Mouse (Mus musculus): Measurements from ENCODE around the gene Emid1. TPM values are rescaled to one million over a fixed set of nuclear protein-coding genes. Genes with fewer than 3 reads are reported as not detected.

Emid1 gene
- total and polyA plus RNA-seq, 3 experiments, result 0.10 to 0.15 TPM; not detected in 1

DNA sequence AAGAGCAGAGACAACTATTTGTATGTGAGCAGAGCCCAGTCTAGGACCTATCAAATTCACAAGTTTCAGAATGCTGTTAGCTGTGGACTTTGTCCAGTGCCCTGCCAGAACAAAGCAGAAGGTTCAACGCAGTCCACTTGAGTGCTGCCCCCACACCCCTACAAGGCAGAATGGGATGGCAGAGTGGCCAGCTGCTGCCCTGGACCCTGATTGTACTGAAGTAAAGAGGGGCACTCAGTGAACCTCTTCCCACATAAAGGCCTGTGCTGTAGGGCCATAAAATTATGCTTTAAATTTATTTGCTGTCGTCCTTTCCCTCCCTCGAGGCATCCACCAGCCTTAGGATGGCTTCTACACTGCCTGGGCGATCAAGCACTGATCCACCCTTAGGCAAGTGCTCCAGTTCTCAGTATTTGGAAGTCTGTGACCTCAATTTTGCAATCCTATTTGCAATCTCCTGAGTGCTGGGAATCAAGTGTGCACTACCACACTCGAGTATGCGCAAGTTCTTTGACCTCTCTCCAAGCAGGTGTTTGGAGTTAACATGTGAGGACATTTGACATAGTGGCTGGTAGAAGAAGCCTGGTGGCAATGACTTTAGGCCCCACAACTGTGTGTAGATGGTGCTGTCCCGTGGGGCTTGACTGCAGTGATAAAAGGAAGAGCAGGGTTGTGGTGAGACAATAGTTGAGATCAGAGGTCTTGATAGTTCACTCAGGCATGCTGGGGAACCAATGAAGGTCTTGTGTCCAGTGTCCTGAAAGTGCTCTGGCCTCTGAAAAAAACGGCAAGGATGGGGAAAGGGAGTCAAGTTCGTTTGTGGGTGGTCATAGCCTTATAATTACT is 83.7 kb downstream of the Emid1 start:
- peaks cover 8% of the 10 kb centered on the region for H3K79me2 ChIP-seq (ENCODE audit: control insufficient read depth, insufficient read depth, low read length, poor library complexity)
- no peaks in the 10 kb centered on the region for H3K27me3 ChIP-seq (ENCODE audit: control insufficient read depth in 1 of 2, insufficient read depth in 2 of 2, low read length in 2 of 2)
- H3K9me3 ChIP-seq (replicated peaks; ENCODE audit: insufficient read depth, low read length), result no peaks in the 10 kb centered on the region
- DNase-seq (ENCODE audit: low read depth, low spot score), result peak; percentile 73
- H3K4me1 ChIP-seq (ENCODE audit: control insufficient read depth in 1 of 2, insufficient read depth in 2 of 2, low read length in 2 of 2), result peaks cover 6 to 30% of the 10 kb centered on the region in 2 experiments
- H3K27ac ChIP-seq (ENCODE audit: control insufficient read depth, low read depth, low read length), result peak overlapping the region; percentile 32
- TF ChIP-seq MYB (IDR thresholded peaks at IDR 0.05; ENCODE audit: low read depth, low read length) (0 out of 2 replicates have a peak, but pooled peaks have one; percentile 5), POLR2A (IDR thresholded peaks at IDR 0.05; ENCODE audit: control insufficient read depth in 1 of 2, insufficient read depth in 1 of 2, low read depth in 1 of 2, low read length in 2 of 2, poor library complexity in 1 of 2) (peak in 1 of 2 experiments; percentile 44; a peak in 2 of 4 replicates), MAX (IDR thresholded peaks at IDR 0.05; ENCODE audit: low read length) (no peak), POLR2AphosphoS2 (IDR thresholded peaks at IDR 0.05; ENCODE audit: low read length) (peak; percentile 97), TBP (IDR thresholded peaks at IDR 0.05; ENCODE audit: low read depth, low read length) (no peak), TAL1 (IDR thresholded peaks at IDR 0.05; ENCODE audit: low read length) (peak; percentile 35), BHLHE40 (IDR thresholded peaks at IDR 0.05; ENCODE audit: borderline replicate concordance, low read depth, low read length) (no peak), GATA1 (IDR thresholded peaks at IDR 0.05; ENCODE audit: low read depth, low read length) (peak; percentile 80), EP300 (IDR thresholded peaks at IDR 0.05; ENCODE audit: low read depth in 1 of 2, low read length in 2 of 2) (peak in 1 of 2 experiments; percentile 44; a peak in 2 of 4 replicates), TCF12 (IDR thresholded peaks at IDR 0.05; ENCODE audit: low read depth, low read length) (0 out of 2 replicates have a peak, but pooled peaks have one; percentile 4), ZMIZ1 (IDR thresholded peaks at IDR 0.05; ENCODE audit: low read depth, low read length) (peak; percentile 58; the same call in 1 of the 2 replicates), SMC3 (IDR thresholded peaks at IDR 0.05; ENCODE audit: low read depth, low read length) (0 out of 2 replicates have a peak, but pooled peaks have one; percentile 1)
- H3K4me3 ChIP-seq (ENCODE audit: control insufficient read depth in 1 of 2, insufficient read depth in 1 of 2, low read depth in 2 of 2, low read length in 2 of 2), result no peak overlapping the region
- H3K9ac ChIP-seq (ENCODE audit: control insufficient read depth, low read depth, low read length, poor library complexity, severe bottlenecking), result no peak overlapping the region
- H3K36me3 ChIP-seq (ENCODE audit: control insufficient read depth in 1 of 2, insufficient read depth in 2 of 2, low read length in 2 of 2), result peaks cover 21 to 30% of the 10 kb centered on the region in 2 experiments

DNA sequence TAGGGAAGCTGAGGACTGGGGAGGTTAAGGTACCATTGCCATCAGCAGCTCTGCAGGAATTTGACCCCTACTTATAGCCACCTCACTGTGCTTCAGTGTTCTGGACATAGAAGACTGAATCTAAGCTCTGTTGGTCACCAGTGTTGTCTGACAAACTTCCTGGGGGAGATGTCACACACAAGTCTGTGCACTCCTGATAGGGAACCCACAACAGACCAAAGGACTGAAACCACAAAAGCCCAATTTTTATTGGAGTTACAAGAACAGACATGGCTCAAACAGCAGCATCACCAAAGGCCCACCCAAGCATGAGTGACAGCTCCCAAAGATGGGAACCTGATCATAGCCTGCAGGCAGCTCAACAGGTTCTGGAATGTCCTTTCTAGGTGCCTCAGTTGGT is 85.0 kb downstream of the Emid1 start:
- H3K79me2 ChIP-seq (ENCODE audit: control insufficient read depth, insufficient read depth, low read length, poor library complexity), result peaks cover 6% of the 10 kb centered on the region
- peak; percentile 73 for DNase-seq (ENCODE audit: low read depth, low spot score)
- peaks cover 10 to 28% of the 10 kb centered on the region in 2 experiments for H3K36me3 ChIP-seq (ENCODE audit: control insufficient read depth in 1 of 2, insufficient read depth in 2 of 2, low read length in 2 of 2)
- no peaks in the 10 kb centered on the region for H3K27me3 ChIP-seq (ENCODE audit: control insufficient read depth in 1 of 2, insufficient read depth in 2 of 2, low read length in 2 of 2)
- H3K9ac ChIP-seq (ENCODE audit: control insufficient read depth, low read depth, low read length, poor library complexity, severe bottlenecking), result no peak overlapping the region
- H3K9me3 ChIP-seq (replicated peaks; ENCODE audit: insufficient read depth, low read length), result no peaks in the 10 kb centered on the region
- H3K4me1 ChIP-seq (ENCODE audit: control insufficient read depth in 1 of 2, insufficient read depth in 2 of 2, low read length in 2 of 2), result peaks cover 6 to 30% of the 10 kb centered on the region in 2 experiments
- TF ChIP-seq EP300 (IDR thresholded peaks at IDR 0.05; ENCODE audit: low read depth in 1 of 2, low read length in 2 of 2), result peak; percentile 58 to 74
- peak; percentile 68; the same call in 1 of the 2 replicates for TF ChIP-seq TCF12 (IDR thresholded peaks at IDR 0.05; ENCODE audit: low read depth, low read length)
- no peak for TF ChIP-seq GABPA (IDR thresholded peaks at IDR 0.05; ENCODE audit: low read depth, low read length)
- peak; percentile 28 for TF ChIP-seq RCOR1 (IDR thresholded peaks at IDR 0.05; ENCODE audit: low read depth, low read length)
- TF ChIP-seq GATA1 (IDR thresholded peaks at IDR 0.05; ENCODE audit: low read depth, low read length), result peak; percentile 66
- TF ChIP-seq POLR2A (IDR thresholded peaks at IDR 0.05; ENCODE audit: control insufficient read depth in 1 of 2, insufficient read depth in 1 of 2, low read depth in 1 of 2, low read length in 2 of 2, poor library complexity in 1 of 2), result 0 out of 4 replicates have a peak, but pooled peaks of 1 of the 2 experiments have one; percentile 1
- no peak for TF ChIP-seq MYB (IDR thresholded peaks at IDR 0.05; ENCODE audit: low read depth, low read length)
- peak; percentile 87 for TF ChIP-seq TAL1 (IDR thresholded peaks at IDR 0.05; ENCODE audit: low read length)
- TF ChIP-seq MXI1 (IDR thresholded peaks at IDR 0.05; ENCODE audit: low read depth, low read length), result no peak
- TF ChIP-seq SIN3A (IDR thresholded peaks at IDR 0.05; ENCODE audit: low read length), result peak; percentile 15; the same call in 1 of the 2 replicates
- peak overlapping the region; percentile 9; the same call in 1 of the 2 replicates for H3K27ac ChIP-seq (ENCODE audit: control insufficient read depth, low read depth, low read length)
- H3K4me3 ChIP-seq (ENCODE audit: control insufficient read depth in 1 of 2, insufficient read depth in 1 of 2, low read depth in 2 of 2, low read length in 2 of 2), result no peak overlapping the region
